Mouse (Mus musculus): ENCODE results near the gene Fzd2.

Fzd2 gene

GRCm38 (mm10) chr11:102623876-102624789 is 19.9 kb downstream of the Fzd2 start:
- no peak for DNase-seq (ENCODE audit: low spot score)

- DNase-seq (ENCODE audit: low spot score) = no peak
Observed at GRCm38 (mm10) chr11:102624888-102625407, 20.8 kb downstream of the Fzd2 start.

GRCm38 (mm10) chr11:102627171-102627931 is 23.2 kb downstream of the Fzd2 start:
- DNase-seq (ENCODE audit: low spot score) = no peak

- no peak for DNase-seq (ENCODE audit: low spot score)
Observed at GRCm38 (mm10) chr11:102628529-102628928, 24.3 kb downstream of the Fzd2 start.

- no peak for DNase-seq (ENCODE audit: low spot score)
Observed at GRCm38 (mm10) chr11:102629375-102629774, 25.2 kb downstream of the Fzd2 start.

GRCm38 (mm10) chr11:102630731-102631130 is 26.5 kb downstream of the Fzd2 start:
- DNase-seq (ENCODE audit: low spot score) = no peak

GRCm38 (mm10) chr11:102631203-102631602 is 27.0 kb downstream of the Fzd2 start:
- no peak for DNase-seq (ENCODE audit: low spot score)

GRCm38 (mm10) chr11:102632725-102633124 is 28.5 kb downstream of the Fzd2 start:
- no peak for DNase-seq (ENCODE audit: low spot score)

- DNase-seq (ENCODE audit: low spot score) = no peak
Observed at GRCm38 (mm10) chr11:102633379-102633778, 29.2 kb downstream of the Fzd2 start.

GRCm38 (mm10) chr11:102636887-102637286 is 32.7 kb downstream of the Fzd2 start:
- DNase-seq (ENCODE audit: low spot score) = no peak

GRCm38 (mm10) chr11:102643891-102644382 is 39.7 kb downstream of the Fzd2 start:
- no peak for DNase-seq (ENCODE audit: low spot score)

GRCm38 (mm10) chr11:102646226-102646625 is 42.0 kb downstream of the Fzd2 start:
- DNase-seq (ENCODE audit: low spot score) = no peak

- DNase-seq (ENCODE audit: low spot score) = no peak
Observed at GRCm38 (mm10) chr11:102647885-102648284, 43.7 kb downstream of the Fzd2 start.

GRCm38 (mm10) chr11:102651381-102651780 is 47.2 kb downstream of the Fzd2 start:
- no peak for DNase-seq (ENCODE audit: low spot score)

GRCm38 (mm10) chr11:102652844-102653243 is 48.6 kb downstream of the Fzd2 start:
- no peak for DNase-seq (ENCODE audit: low spot score)

- no peak for DNase-seq (ENCODE audit: low spot score)
Observed at GRCm38 (mm10) chr11:102655888-102656287, 51.7 kb downstream of the Fzd2 start.

GRCm38 (mm10) chr11:102656326-102656926 is 52.2 kb downstream of the Fzd2 start:
- DNase-seq (ENCODE audit: low spot score) = no peak

- no peak for DNase-seq (ENCODE audit: low spot score)
Observed at GRCm38 (mm10) chr11:102656931-102657330, 52.7 kb downstream of the Fzd2 start.
